Mouse (Mus musculus): ENCODE measurements around the gene Cers3. TPM values are rescaled to one million over a fixed set of nuclear protein-coding genes. Genes with fewer than 3 reads are reported as not detected.

The Cers3 gene
- polyA plus RNA-seq (2011; ENCODE audit: insufficient read depth, insufficient read length, low read depth, missing spikeins), result 0.73 and 0.75 TPM in 2 replicates

- H3K27ac ChIP-seq (ENCODE audit: insufficient read depth, low read length), result no peak within 1 kb of the TSS
- no peaks in the 10 kb centered on the region for H3K9me3 ChIP-seq (replicated peaks; ENCODE audit: control insufficient read depth, insufficient read depth, low read length, poor library complexity, severe bottlenecking)
- H3K4me3 ChIP-seq (ENCODE audit: low read depth, low read length), result no peak within 1 kb of the TSS
- no peaks in the 10 kb centered on the region for H3K4me1 ChIP-seq (ENCODE audit: control insufficient read depth, insufficient read depth, low read length)
- TF ChIP-seq CTCF (IDR thresholded peaks at IDR 0.05; ENCODE audit: low read depth, low read length) (no peak), EP300 (IDR thresholded peaks at IDR 0.05; ENCODE audit: insufficient read depth, low read depth, low read length) (no peak), POLR2A (IDR thresholded peaks at IDR 0.05; ENCODE audit: insufficient read depth, low read length) (no peak)
- H3K27me3 ChIP-seq (ENCODE audit: control insufficient read depth, insufficient read depth, low read length, poor library complexity, severe bottlenecking), result no peaks in the 10 kb centered on the region
- H3K9ac ChIP-seq (ENCODE audit: low read depth, poor library complexity, severe bottlenecking), result no peak within 1 kb of the TSS
- H3K36me3 ChIP-seq (ENCODE audit: control insufficient read depth, insufficient read depth, low read length, poor library complexity, severe bottlenecking), result no peaks in the 10 kb centered on the region
These were observed at the start of gene Cers3 for GRCm38 (mm10) chr7:66743377-66743781. TSS of gene Cers3 (plus strand) at chr7:66743504.

DNA sequence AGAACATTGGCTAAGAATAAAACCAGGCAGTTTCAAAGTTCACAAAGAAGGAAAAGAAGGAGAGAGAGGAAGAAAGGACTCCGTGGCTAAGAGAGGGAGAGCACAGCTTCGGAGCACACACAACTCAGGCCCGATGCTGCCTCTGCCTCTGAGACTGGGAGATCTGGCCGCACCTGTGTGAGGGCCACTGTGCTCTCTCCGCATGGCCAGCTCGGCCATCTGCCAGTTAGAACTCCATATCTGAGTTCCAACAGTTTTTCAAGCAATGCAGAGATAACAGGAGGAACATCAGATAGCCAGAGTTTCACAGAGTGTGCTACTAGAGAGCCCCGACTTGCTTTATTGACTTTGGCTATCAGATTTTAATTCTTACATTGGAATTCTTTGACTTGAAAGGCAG lies 48.8 kb upstream of the Cers3 start:
- no peaks in the 10 kb centered on the region for H3K36me3 ChIP-seq (ENCODE audit: control insufficient read depth, insufficient read depth, low read length, poor library complexity, severe bottlenecking)
- H3K9me3 ChIP-seq (replicated peaks; ENCODE audit: control insufficient read depth, insufficient read depth, low read length, poor library complexity, severe bottlenecking), result no peaks in the 10 kb centered on the region
- H3K27me3 ChIP-seq (ENCODE audit: control insufficient read depth, insufficient read depth, low read length, poor library complexity, severe bottlenecking), result no peaks in the 10 kb centered on the region
- TF ChIP-seq EP300 (IDR thresholded peaks at IDR 0.05; ENCODE audit: insufficient read depth, low read depth, low read length) (no peak), CTCF (IDR thresholded peaks at IDR 0.05; ENCODE audit: low read depth, low read length) (no peak), POLR2A (IDR thresholded peaks at IDR 0.05; ENCODE audit: insufficient read depth, low read length) (no peak)
- no peaks in the 10 kb centered on the region for H3K4me1 ChIP-seq (ENCODE audit: control insufficient read depth, insufficient read depth, low read length)
- no peak overlapping the region for H3K9ac ChIP-seq (ENCODE audit: low read depth, poor library complexity, severe bottlenecking)
- H3K4me3 ChIP-seq (ENCODE audit: low read depth, low read length), result no peak overlapping the region
- H3K27ac ChIP-seq (ENCODE audit: insufficient read depth, low read length), result no peak overlapping the region

GRCm38 (mm10) chr7:66702721-66703120 lies 40.6 kb upstream of the Cers3 start:
- no peaks in the 10 kb centered on the region for H3K36me3 ChIP-seq (ENCODE audit: control insufficient read depth, insufficient read depth, low read length, poor library complexity, severe bottlenecking)
- H3K9me3 ChIP-seq (replicated peaks; ENCODE audit: control insufficient read depth, insufficient read depth, low read length, poor library complexity, severe bottlenecking), result no peaks in the 10 kb centered on the region
- no peaks in the 10 kb centered on the region for H3K4me1 ChIP-seq (ENCODE audit: control insufficient read depth, insufficient read depth, low read length)
- no peak overlapping the region for H3K4me3 ChIP-seq (ENCODE audit: low read depth, low read length)
- H3K27ac ChIP-seq (ENCODE audit: insufficient read depth, low read length), result no peak overlapping the region
- no peaks in the 10 kb centered on the region for H3K27me3 ChIP-seq (ENCODE audit: control insufficient read depth, insufficient read depth, low read length, poor library complexity, severe bottlenecking)
- no peak for TF ChIP-seq CTCF (IDR thresholded peaks at IDR 0.05; ENCODE audit: low read depth, low read length)
- TF ChIP-seq EP300 (IDR thresholded peaks at IDR 0.05; ENCODE audit: insufficient read depth, low read depth, low read length), result no peak
- no peak for TF ChIP-seq POLR2A (IDR thresholded peaks at IDR 0.05; ENCODE audit: insufficient read depth, low read length)
- H3K9ac ChIP-seq (ENCODE audit: low read depth, poor library complexity, severe bottlenecking), result no peak overlapping the region

GRCm38 (mm10) chr7:66704631-66705030 lies 38.7 kb upstream of the Cers3 start:
- no peak overlapping the region for H3K9ac ChIP-seq (ENCODE audit: low read depth, poor library complexity, severe bottlenecking)
- H3K9me3 ChIP-seq (replicated peaks; ENCODE audit: control insufficient read depth, insufficient read depth, low read length, poor library complexity, severe bottlenecking), result no peaks in the 10 kb centered on the region
- TF ChIP-seq CTCF (IDR thresholded peaks at IDR 0.05; ENCODE audit: low read depth, low read length) (no peak), POLR2A (IDR thresholded peaks at IDR 0.05; ENCODE audit: insufficient read depth, low read length) (no peak), EP300 (IDR thresholded peaks at IDR 0.05; ENCODE audit: insufficient read depth, low read depth, low read length) (no peak)
- H3K27me3 ChIP-seq (ENCODE audit: control insufficient read depth, insufficient read depth, low read length, poor library complexity, severe bottlenecking), result no peaks in the 10 kb centered on the region
- no peaks in the 10 kb centered on the region for H3K36me3 ChIP-seq (ENCODE audit: control insufficient read depth, insufficient read depth, low read length, poor library complexity, severe bottlenecking)
- no peak overlapping the region for H3K27ac ChIP-seq (ENCODE audit: insufficient read depth, low read length)
- H3K4me3 ChIP-seq (ENCODE audit: low read depth, low read length), result no peak overlapping the region
- H3K4me1 ChIP-seq (ENCODE audit: control insufficient read depth, insufficient read depth, low read length), result no peaks in the 10 kb centered on the region

DNA sequence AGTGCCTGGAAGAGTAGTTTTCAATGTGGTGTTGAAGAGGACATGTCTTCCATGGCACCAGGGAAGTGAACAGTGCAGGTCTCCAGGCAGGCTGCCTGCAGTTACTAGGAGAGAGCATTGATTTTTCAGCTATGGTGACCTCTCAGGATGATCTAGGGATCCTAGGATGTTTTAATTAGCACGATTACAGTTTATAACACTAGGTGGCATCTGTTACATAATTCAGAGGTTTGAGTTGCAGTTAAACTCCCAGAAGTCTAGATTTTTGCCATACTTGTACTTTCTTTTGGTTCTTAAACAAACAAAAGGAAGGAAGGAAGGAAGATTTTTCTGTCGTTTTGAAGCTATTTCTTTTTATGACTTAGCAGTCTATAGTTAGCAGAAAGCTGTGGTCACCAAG lies 32.1 kb upstream of the Cers3 start:
- no peaks in the 10 kb centered on the region for H3K4me1 ChIP-seq (ENCODE audit: control insufficient read depth, insufficient read depth, low read length)
- H3K27me3 ChIP-seq (ENCODE audit: control insufficient read depth, insufficient read depth, low read length, poor library complexity, severe bottlenecking), result no peaks in the 10 kb centered on the region
- H3K9ac ChIP-seq (ENCODE audit: low read depth, poor library complexity, severe bottlenecking), result no peak overlapping the region
- no peak overlapping the region for H3K27ac ChIP-seq (ENCODE audit: insufficient read depth, low read length)
- no peaks in the 10 kb centered on the region for H3K9me3 ChIP-seq (replicated peaks; ENCODE audit: control insufficient read depth, insufficient read depth, low read length, poor library complexity, severe bottlenecking)
- no peak overlapping the region for H3K4me3 ChIP-seq (ENCODE audit: low read depth, low read length)
- no peaks in the 10 kb centered on the region for H3K36me3 ChIP-seq (ENCODE audit: control insufficient read depth, insufficient read depth, low read length, poor library complexity, severe bottlenecking)
- TF ChIP-seq EP300 (IDR thresholded peaks at IDR 0.05; ENCODE audit: insufficient read depth, low read depth, low read length) (no peak), POLR2A (IDR thresholded peaks at IDR 0.05; ENCODE audit: insufficient read depth, low read length) (no peak), CTCF (IDR thresholded peaks at IDR 0.05; ENCODE audit: low read depth, low read length) (no peak)

- Histone ChIP-seq H3K27me3 (ENCODE audit: control insufficient read depth, insufficient read depth, low read length, poor library complexity, severe bottlenecking) (no peaks in the 10 kb centered on the region), H3K9ac (ENCODE audit: low read depth, poor library complexity, severe bottlenecking) (no peak overlapping the region)
- TF ChIP-seq POLR2A (IDR thresholded peaks at IDR 0.05; ENCODE audit: insufficient read depth, low read length), result no peak
- no peak for TF ChIP-seq CTCF (IDR thresholded peaks at IDR 0.05; ENCODE audit: low read depth, low read length)
- TF ChIP-seq EP300 (IDR thresholded peaks at IDR 0.05; ENCODE audit: insufficient read depth, low read depth, low read length), result no peak
These were observed 18.8 kb upstream of the Cers3 start for GRCm38 (mm10) chr7:66724514-66724913.

More at GRCm38 (mm10) chr7:66724514-66724913, 18.8 kb upstream of the Cers3 start:
- no peak overlapping the region for H3K27ac ChIP-seq (ENCODE audit: insufficient read depth, low read length)
- H3K9me3 ChIP-seq (replicated peaks; ENCODE audit: control insufficient read depth, insufficient read depth, low read length, poor library complexity, severe bottlenecking), result peaks cover 7% of the 10 kb centered on the region; the same call in 1 of the 2 replicates
- H3K4me1 ChIP-seq (ENCODE audit: control insufficient read depth, insufficient read depth, low read length), result no peaks in the 10 kb centered on the region
- H3K4me3 ChIP-seq (ENCODE audit: low read depth, low read length), result no peak overlapping the region
- no peaks in the 10 kb centered on the region for H3K36me3 ChIP-seq (ENCODE audit: control insufficient read depth, insufficient read depth, low read length, poor library complexity, severe bottlenecking)

Measured in ES-Bruce4 (cell line).